Mouse (Mus musculus) retina, postnatal 7 days (tissue): ENCODE results near the gene Kirrel3.

Source experiments
- DNase-seq: peaks from one replicate; pipeline ENCODE4 v3.0.0-alpha.2; 2012; ENCODE audit warnings: low read depth, low spot score

Kirrel3 gene

GRCm38 (mm10) chr9:35024591-35025496, 539.1 kb downstream of the Kirrel3 start:
- no peak for DNase-seq

- no peak for DNase-seq
Measured at GRCm38 (mm10) chr9:35026311-35026710, 540.6 kb downstream of the Kirrel3 start.

- DNase-seq = no peak
Measured at GRCm38 (mm10) chr9:35026897-35027311, 541.2 kb downstream of the Kirrel3 start.

- DNase-seq = no peak
Measured at GRCm38 (mm10) chr9:35027382-35027997, 541.8 kb downstream of the Kirrel3 start.

GRCm38 (mm10) chr9:35030823-35031222, 545.1 kb downstream of the Kirrel3 start:
- no peak for DNase-seq

- no peak for DNase-seq
Measured at GRCm38 (mm10) chr9:35032457-35032856, 546.8 kb downstream of the Kirrel3 start.

- DNase-seq = no peak
Measured at GRCm38 (mm10) chr9:35035074-35035473, 549.4 kb downstream of the Kirrel3 start.

GRCm38 (mm10) chr9:35038922-35039586, 553.4 kb downstream of the Kirrel3 start:
- DNase-seq = no peak

GRCm38 (mm10) chr9:35039846-35040245, 554.2 kb downstream of the Kirrel3 start:
- DNase-seq = no peak

GRCm38 (mm10) chr9:35041493-35041892, 555.8 kb downstream of the Kirrel3 start:
- DNase-seq = no peak

- DNase-seq = no peak
Measured at GRCm38 (mm10) chr9:35043619-35044018, 557.9 kb downstream of the Kirrel3 start.

GRCm38 (mm10) chr9:35044458-35044857, 558.8 kb downstream of the Kirrel3 start:
- no peak for DNase-seq

- DNase-seq = no peak
Measured at GRCm38 (mm10) chr9:35045031-35045531, 559.4 kb downstream of the Kirrel3 start.

GRCm38 (mm10) chr9:35045756-35046155, 560.1 kb downstream of the Kirrel3 start:
- DNase-seq = no peak

- no peak for DNase-seq
Measured at GRCm38 (mm10) chr9:35048449-35048848, 562.8 kb downstream of the Kirrel3 start.

GRCm38 (mm10) chr9:35049891-35050527, 564.3 kb downstream of the Kirrel3 start:
- DNase-seq = no peak

GRCm38 (mm10) chr9:35050701-35051454, 565.2 kb downstream of the Kirrel3 start:
- no peak for DNase-seq

GRCm38 (mm10) chr9:35051666-35052065, 566.0 kb downstream of the Kirrel3 start:
- no peak for DNase-seq

GRCm38 (mm10) chr9:35052671-35053070, 567.0 kb downstream of the Kirrel3 start:
- DNase-seq = no peak

- DNase-seq = no peak
Measured at GRCm38 (mm10) chr9:35053081-35053480, 567.4 kb downstream of the Kirrel3 start.

- no peak for DNase-seq
Measured at GRCm38 (mm10) chr9:35053669-35054068, 568.0 kb downstream of the Kirrel3 start.
